Mouse (Mus musculus): ENCODE measurements around the gene Hist2h2aa2. TPM values are rescaled to one million over a fixed set of nuclear protein-coding genes. Genes with fewer than 3 reads are reported as not detected.
"Not testable (repeated sequence)": the region's sequence is repeated elsewhere in the genome, so short reads cannot be mapped to it uniquely, and the experiment has no call there.

Gene Hist2h2aa2
- polyA plus RNA-seq, 1 experiment from 2014 or later = 86.4 TPM

DNA sequence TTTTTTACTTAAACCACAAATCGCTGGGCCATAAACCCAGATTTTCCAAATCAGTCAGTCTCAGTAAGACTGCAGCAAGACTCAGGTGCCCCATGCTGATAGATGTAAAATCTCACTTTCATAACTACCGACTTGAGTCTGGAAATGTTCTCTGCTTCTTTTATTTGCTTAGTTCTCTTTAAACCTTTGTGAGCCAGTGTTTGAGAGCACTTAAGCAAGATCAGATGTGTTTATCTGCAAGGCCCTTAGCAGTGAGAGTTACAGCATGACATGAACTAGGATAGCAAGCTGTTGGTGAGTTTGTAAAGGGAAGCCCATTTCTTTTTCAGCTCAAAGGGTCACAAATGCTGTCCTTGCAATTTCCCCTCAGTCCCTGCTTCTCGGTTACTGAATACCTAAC, 17.1 kb upstream of the Hist2h2aa2 start:
- ATAC-seq (ENCODE audit: low read depth) = no peak
- WGBS (ENCODE audit: insufficient replicate concordance) = 73% methylated on average over 3 of the region's 3 CpGs
- H3K9me3 ChIP-seq (replicated peaks) = no peaks in the 10 kb centered on the region
- DNase-seq = no peak
- no peak overlapping the region for H3K27ac ChIP-seq
- no peaks in the 10 kb centered on the region for H3K36me3 ChIP-seq
- H3K4me1 ChIP-seq (replicated peaks) = peaks cover 65% of the 10 kb centered on the region
- no peak overlapping the region for H3K4me2 ChIP-seq
- no peaks in the 10 kb centered on the region for H3K27me3 ChIP-seq
- H3K4me3 ChIP-seq (replicated peaks) = no peak overlapping the region
- H3K9ac ChIP-seq = no peak overlapping the region

- Histone ChIP-seq H3K36me3 (no peaks in the 10 kb centered on the region), H3K4me1 (replicated peaks) (peaks cover 57% of the 10 kb centered on the region), H3K27ac (peak overlapping the region; percentile 89; the same call in 1 of the 2 replicates), H3K4me2 (no peak overlapping the region), H3K9ac (peak overlapping the region; percentile 52), H3K9me3 (replicated peaks) (no peaks in the 10 kb centered on the region), H3K4me3 (replicated peaks) (no peak overlapping the region), H3K27me3 (no peaks in the 10 kb centered on the region)
- WGBS (ENCODE audit: insufficient replicate concordance) = 63% methylated on average over 5 of the region's 5 CpGs
- DNase-seq (no peak), ATAC-seq (ENCODE audit: low read depth) (no peak)
These were observed 16.0 kb upstream of the Hist2h2aa2 start for GRCm38 (mm10) chr3:96255926-96256593.

- no peaks in the 10 kb centered on the region for H3K27me3 ChIP-seq
These were observed 14.7 kb upstream of the Hist2h2aa2 start for GRCm38 (mm10) chr3:96254683-96255355.

DNA sequence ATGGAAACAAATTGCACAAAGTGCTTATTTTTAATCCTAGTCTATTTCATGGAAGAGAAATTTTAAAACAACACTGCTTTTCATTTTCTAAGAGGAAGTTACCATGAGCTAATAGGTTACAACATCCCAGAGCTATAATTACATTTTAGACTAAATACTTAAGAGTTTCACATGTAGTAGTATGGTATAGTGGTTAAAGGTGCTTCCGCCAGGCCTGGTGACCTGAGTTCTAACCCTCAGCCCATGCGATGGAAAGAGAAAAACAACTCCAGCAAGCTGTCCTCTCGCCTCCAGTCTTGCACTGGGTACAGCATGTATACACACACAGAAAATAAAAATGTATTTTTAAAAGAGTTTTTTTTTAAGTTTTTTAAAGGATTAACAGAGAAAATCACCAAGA, 11.7 kb upstream of the Hist2h2aa2 start:
- WGBS (ENCODE audit: insufficient replicate concordance) = 73% methylated on average over 3 of the region's 3 CpGs
- peak overlapping the region; percentile 57; the same call in 1 of the 2 replicates for H3K27ac ChIP-seq

More at GRCm38 (mm10) chr3:96254683-96255355, 14.7 kb upstream of the Hist2h2aa2 start:
- Histone ChIP-seq H3K9me3 (replicated peaks) (no peaks in the 10 kb centered on the region), H3K4me2 (peak overlapping the region; percentile 49), H3K4me1 (replicated peaks) (peaks cover 66% of the 10 kb centered on the region), H3K4me3 (replicated peaks) (peak overlapping the region; percentile 20; the same call in 1 of the 2 replicates), H3K9ac (peak overlapping the region; percentile 68), H3K36me3 (no peaks in the 10 kb centered on the region), H3K27ac (peak overlapping the region; percentile 89)
- DNase-seq (peak; percentile 77), ATAC-seq (ENCODE audit: low read depth) (peak; percentile 93)
- whole genome bisulfite sequencing (ENCODE audit: insufficient replicate concordance) = 10% methylated on average over 10 of the region's 10 CpGs

DNA sequence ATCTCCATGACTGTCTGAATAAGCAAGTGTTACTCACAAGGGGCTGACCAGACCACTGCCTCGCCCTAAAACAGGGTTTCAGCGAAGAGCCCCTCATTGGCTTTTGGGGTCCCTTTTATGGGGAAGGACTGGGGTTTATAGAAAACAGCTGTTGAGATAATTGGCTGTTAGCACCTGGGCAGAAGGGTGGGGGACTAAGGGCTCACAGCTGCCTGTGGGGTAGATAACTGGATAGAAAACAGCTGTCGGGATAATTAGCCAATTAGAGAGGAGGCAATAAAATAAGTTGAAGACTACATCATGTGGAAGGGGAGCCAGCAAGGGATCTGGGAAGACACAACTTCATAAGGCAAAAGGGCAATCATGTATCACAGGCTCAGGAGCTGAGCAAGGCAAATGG, 10.8 kb upstream of the Hist2h2aa2 start:
- Histone ChIP-seq H3K36me3 (no peaks in the 10 kb centered on the region), H3K9ac (peak overlapping the region; percentile 63), H3K9me3 (replicated peaks) (no peaks in the 10 kb centered on the region), H3K4me2 (peak overlapping the region; percentile 32), H3K4me3 (replicated peaks) (no peak overlapping the region), H3K27me3 (no peaks in the 10 kb centered on the region), H3K27ac (peak overlapping the region; percentile 93), H3K4me1 (replicated peaks) (peaks cover 75% of the 10 kb centered on the region)
- DNase-seq (no peak), ATAC-seq (ENCODE audit: low read depth) (no peak)
- 49% methylated on average over 3 of the region's 3 CpGs for WGBS (ENCODE audit: insufficient replicate concordance)

More for the DNA sequence above, 11.7 kb upstream of the Hist2h2aa2 start:
- ATAC-seq (ENCODE audit: low read depth) (no peak), DNase-seq (no peak)
- Histone ChIP-seq H3K27me3 (no peaks in the 10 kb centered on the region), H3K9ac (no peak overlapping the region), H3K4me3 (replicated peaks) (no peak overlapping the region), H3K4me1 (replicated peaks) (peaks cover 82% of the 10 kb centered on the region), H3K36me3 (no peaks in the 10 kb centered on the region), H3K9me3 (replicated peaks) (no peaks in the 10 kb centered on the region), H3K4me2 (no peak overlapping the region)

- ATAC-seq (ENCODE audit: low read depth) = no peak
- peak overlapping the region; percentile 93 for H3K27ac ChIP-seq
- peaks cover 67% of the 10 kb centered on the region for H3K4me1 ChIP-seq (replicated peaks)
These were observed 8.9 kb upstream of the Hist2h2aa2 start for GRCm38 (mm10) chr3:96249034-96249345.

DNA sequence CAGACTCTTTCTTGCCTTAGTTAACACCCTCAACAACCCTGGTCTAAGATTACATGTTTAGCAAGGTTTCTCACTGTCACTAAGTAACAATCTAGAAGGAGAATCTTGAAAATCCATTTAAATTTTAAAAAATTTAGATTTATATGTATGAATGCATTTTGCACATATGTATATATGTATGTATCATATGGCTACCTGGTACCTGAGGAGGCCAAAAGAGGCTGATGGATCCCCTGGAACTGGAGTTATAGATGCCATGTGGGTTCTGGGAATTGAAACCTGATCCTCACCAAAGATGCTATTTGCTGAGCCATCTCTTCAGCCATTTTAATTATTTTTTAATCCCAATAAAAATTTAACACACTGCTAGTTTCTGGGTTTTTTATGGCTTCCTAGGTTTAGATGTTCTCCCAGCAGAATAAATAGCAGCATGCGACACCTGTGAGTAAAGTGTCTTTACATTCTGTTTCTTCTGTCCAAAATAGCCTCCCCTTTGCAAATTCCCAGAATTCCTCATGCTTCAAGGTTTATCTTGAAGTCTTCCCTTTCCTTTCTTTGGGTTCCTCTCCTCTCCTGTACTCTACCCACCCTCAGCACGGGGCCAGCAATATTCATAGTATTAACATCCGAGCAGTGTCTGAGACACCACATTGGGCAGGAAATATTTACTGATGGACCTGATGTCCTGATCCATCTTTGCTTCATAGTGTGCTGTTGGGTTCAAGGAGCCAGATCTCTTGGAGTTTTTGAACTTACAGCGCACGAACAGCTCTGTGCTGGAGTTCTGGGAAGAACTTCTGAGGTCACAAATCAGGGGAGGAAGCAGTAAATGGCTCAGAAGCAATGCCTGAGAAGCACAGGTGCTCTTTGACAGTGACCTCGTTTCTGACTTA, 8.3 kb upstream of the Hist2h2aa2 start:
- ATAC-seq (ENCODE audit: low read depth) = no peak

More at GRCm38 (mm10) chr3:96249034-96249345, 8.9 kb upstream of the Hist2h2aa2 start:
- Histone ChIP-seq H3K9me3 (replicated peaks) (no peaks in the 10 kb centered on the region), H3K27me3 (no peaks in the 10 kb centered on the region), H3K36me3 (no peaks in the 10 kb centered on the region), H3K4me2 (peak overlapping the region; percentile 69), H3K4me3 (replicated peaks) (peak overlapping the region; percentile 63), H3K9ac (peak overlapping the region; percentile 82)
- no peak for DNase-seq
- 62% methylated on average over 4 of the region's 4 CpGs for WGBS (ENCODE audit: insufficient replicate concordance)

GRCm38 (mm10) chr3:96247356-96248140, 7.5 kb upstream of the Hist2h2aa2 start:
- WGBS (ENCODE audit: insufficient replicate concordance) = 2% methylated on average over 11 of the region's 11 CpGs
- H3K9me3 ChIP-seq (replicated peaks) = no peaks in the 10 kb centered on the region
- H3K27me3 ChIP-seq = no peaks in the 10 kb centered on the region
- peak overlapping the region; percentile 69 for H3K4me2 ChIP-seq
- peak overlapping the region; percentile 93 for H3K27ac ChIP-seq
- DNase-seq = no peak
- peak overlapping the region; percentile 82 for H3K9ac ChIP-seq
- H3K4me3 ChIP-seq (replicated peaks) = peak overlapping the region; percentile 63
- peaks cover 66% of the 10 kb centered on the region for H3K4me1 ChIP-seq (replicated peaks)
- ATAC-seq (ENCODE audit: low read depth) = no peak
- no peaks in the 10 kb centered on the region for H3K36me3 ChIP-seq

More for the DNA sequence above, 8.3 kb upstream of the Hist2h2aa2 start:
- Histone ChIP-seq H3K9me3 (replicated peaks) (no peaks in the 10 kb centered on the region), H3K4me3 (replicated peaks) (peak overlapping the region; percentile 63), H3K36me3 (no peaks in the 10 kb centered on the region), H3K27ac (peak overlapping the region; percentile 93), H3K9ac (peak overlapping the region; percentile 82), H3K4me1 (replicated peaks) (peaks cover 67% of the 10 kb centered on the region), H3K27me3 (no peaks in the 10 kb centered on the region), H3K4me2 (peak overlapping the region; percentile 69)
- no peak for DNase-seq
- 44% methylated on average over 6 of the region's 6 CpGs for WGBS (ENCODE audit: insufficient replicate concordance)

DNA sequence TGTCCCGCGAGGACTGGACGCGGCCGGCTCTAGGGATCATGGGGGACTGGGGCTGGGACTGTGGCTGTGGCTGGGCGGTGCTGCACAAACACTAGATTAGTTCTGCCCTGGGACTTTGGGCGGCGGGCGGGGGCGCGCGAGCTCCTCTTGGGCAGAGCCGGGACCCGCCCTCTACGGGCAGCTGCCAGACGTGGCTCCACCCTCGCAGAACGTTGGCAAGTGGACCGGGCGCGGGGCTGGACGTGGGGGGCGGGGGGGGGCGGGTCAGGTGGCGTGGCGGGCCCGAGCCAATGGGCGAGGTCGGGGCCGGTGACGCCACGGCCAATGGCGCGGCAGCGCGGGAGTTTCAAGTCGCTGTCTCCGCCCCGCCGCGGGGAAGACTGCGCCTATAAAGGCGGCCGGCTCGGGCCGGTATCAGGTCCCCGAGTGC, 6.4 kb upstream of the Hist2h2aa2 start, which contains the start of gene Hist2h3c1:
Gene Hist2h3c1, plus strand, starts transcription at position 259 of the 430 bp plus-strand sequence.
- H3K4me1 ChIP-seq (replicated peaks) = peaks cover 72% of the 10 kb centered on the region
- no CpG with 5 or more reads among the region's 47 CpGs for WGBS (ENCODE audit: insufficient replicate concordance)

DNA sequence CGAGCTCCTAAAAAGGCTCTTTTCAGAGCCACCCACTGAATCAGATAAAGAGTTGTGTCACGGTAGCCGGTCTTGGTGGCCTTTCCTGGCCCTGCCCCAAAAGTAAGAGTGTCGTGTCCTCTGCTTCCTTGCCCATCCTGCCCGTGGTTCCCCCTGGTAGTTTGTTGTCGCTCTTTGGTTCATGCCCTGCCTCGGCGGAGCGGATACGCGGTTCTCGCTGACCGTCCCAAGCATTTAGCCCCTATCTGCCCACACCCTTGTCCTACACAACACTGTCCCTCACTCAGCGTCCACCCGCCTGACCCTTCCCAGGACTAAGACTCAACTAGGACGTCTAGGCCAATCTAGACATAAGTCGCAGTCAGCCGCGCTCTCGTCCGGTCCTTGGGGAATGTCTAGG, 5.9 kb upstream of the Hist2h2aa2 start:
- H3K27me3 ChIP-seq; H3K9me3 ChIP-seq (replicated peaks); DNase-seq; H3K36me3 ChIP-seq: not testable (repeated sequence)
- peak; percentile 61 for ATAC-seq (ENCODE audit: low read depth)
- Histone ChIP-seq H3K4me1 (replicated peaks) (peaks cover 74% of the 10 kb centered on the region), H3K4me2 (peak overlapping the region; percentile 47), H3K9ac (peak overlapping the region; percentile 63; the same call in 1 of the 2 replicates), H3K27ac (peak overlapping the region; percentile 92), H3K4me3 (replicated peaks) (peak overlapping the region; percentile 44)
- WGBS (ENCODE audit: insufficient replicate concordance) = 0% methylated on average over 10 of the region's 21 CpGs

More for the DNA sequence above, 6.4 kb upstream of the Hist2h2aa2 start, which contains the start of gene Hist2h3c1:
- Histone ChIP-seq H3K27ac (peak within 1 kb of the TSS; percentile 93), H3K9ac (peak within 1 kb of the TSS; percentile 82), H3K4me3 (replicated peaks) (peak within 1 kb of the TSS; percentile 63), H3K4me2 (peak within 1 kb of the TSS; percentile 69)
- H3K9me3 ChIP-seq (replicated peaks); H3K27me3 ChIP-seq; H3K36me3 ChIP-seq; DNase-seq: not testable (repeated sequence)
- ATAC-seq (ENCODE audit: low read depth) = peak; percentile 83

All from liver, embryonic 13.5 days (tissue).